Mouse (Mus musculus) cortical plate, adult 2 months (tissue): ENCODE measurements around the gene Noxa1.

Experiments
- CTCF ChIP-seq: fragments of 200-500 bp; IDR thresholded peaks from 2 replicates; pipeline ENCODE4 v1.5.1; 2011; ENCODE audit warnings: mild to moderate bottlenecking, control low read depth, low read length; ENCODE audit not compliant: insufficient read depth; ENCODE audit errors: extremely low read depth
- POLR2A ChIP-seq: fragments of 200-500 bp; IDR thresholded peaks from 2 replicates; pipeline ENCODE4 v1.6.1; 2011; ENCODE audit warnings: mild to moderate bottlenecking, low read length, control low read depth; ENCODE audit not compliant: insufficient read depth; ENCODE audit errors: extremely low read depth

DNA sequence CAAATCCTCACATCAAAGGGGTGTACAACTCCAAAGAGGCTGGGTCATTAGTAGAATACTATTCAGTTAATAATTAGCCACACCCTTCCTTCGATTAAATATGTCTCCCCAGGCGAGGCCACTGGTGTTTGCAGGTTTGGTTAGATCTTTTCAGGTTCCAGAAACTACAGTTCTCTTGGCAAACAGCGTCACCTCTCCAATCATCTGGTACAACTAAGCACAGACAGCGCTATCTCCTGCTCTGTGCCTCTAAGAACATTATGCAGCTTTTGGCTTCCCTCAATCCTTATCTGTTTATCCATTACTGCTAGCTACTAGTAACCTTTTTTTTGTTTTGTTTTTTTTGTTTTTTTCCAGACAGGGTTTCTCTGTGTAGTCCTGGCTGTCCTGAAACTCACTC, 25.4 kb downstream of the Noxa1 start:
- TF ChIP-seq CTCF (no peak), POLR2A (no peak)
